Mouse (Mus musculus): ENCODE measurements around the gene Fbxl18. TPM values are rescaled to one million over a fixed set of nuclear protein-coding genes. Genes with fewer than 3 reads are reported as not detected.

Gene Fbxl18
- total RNA-seq (2021) = 1 to 10 TPM; 5.8 to 7.1 TPM
- long read RNA-seq, experiment 1, full-length matches to known transcripts = 1 of 7 reads
- long read RNA-seq, experiment 1, partial matches to known transcripts = 0 of 7 reads
- long read RNA-seq, experiment 1, other reads (novel, unspliced or antisense) = 6 of 7 reads
- long read RNA-seq, experiment 2, full-length matches to known transcripts = 1 of 1 reads
- long read RNA-seq, experiment 2, partial matches to known transcripts = 0 of 1 reads
- long read RNA-seq, experiment 2, other reads (novel, unspliced or antisense) = 0 of 1 reads

GRCm38 (mm10) chr5:142894918-142895613 lies at the start of gene Fbxl18:
Gene Fbxl18, minus strand, starts transcription at chr5:142895421.
- peak; percentile 93 for DNase-seq
- intact Hi-C loops (cut with DNase I; ENCODE audit: low total_unique reads) = no loop called here

- DNase-seq = no peak
- intact Hi-C loops (cut with DNase I; ENCODE audit: low total_unique reads) = no loop called here
Observed at GRCm38 (mm10) chr5:142940393-142940792, 45.2 kb upstream of the Fbxl18 start.

GRCm38 (mm10) chr5:142937956-142938727 lies 42.9 kb upstream of the Fbxl18 start:
- DNase-seq = peak; percentile 59
- intact Hi-C loops (cut with DNase I; ENCODE audit: low total_unique reads) = loop anchor here (2.0 kb wide), 2 partner anchors 97 to 129 kb away; no protein-coding TSS in a partner anchor

GRCm38 (mm10) chr5:142936336-142936719 lies 41.1 kb upstream of the Fbxl18 start:
- peak; percentile 79 for DNase-seq
- intact Hi-C loops (cut with DNase I; ENCODE audit: low total_unique reads) = loop anchor here (2.0 kb wide), 1 partner anchor 130 kb away; no protein-coding TSS in a partner anchor

- intact Hi-C loops (cut with DNase I; ENCODE audit: low total_unique reads) = loop anchor here (2.0 kb wide), 1 partner anchor 131 kb away; no protein-coding TSS in a partner anchor
- peak; percentile 78 for DNase-seq
Observed at GRCm38 (mm10) chr5:142935642-142936335, 40.6 kb upstream of the Fbxl18 start.

- intact Hi-C loops (cut with DNase I; ENCODE audit: low total_unique reads) = loop anchor here (2.0 kb wide), 1 partner anchor 52 kb away; no protein-coding TSS in a partner anchor
Observed at GRCm38 (mm10) chr5:142932731-142933130, 37.5 kb upstream of the Fbxl18 start.

GRCm38 (mm10) chr5:142932084-142932685 lies 37.0 kb upstream of the Fbxl18 start:
- peak; percentile 70 for DNase-seq
- intact Hi-C loops (cut with DNase I; ENCODE audit: low total_unique reads) = loop anchor here (2.0 kb wide), 1 partner anchor 51 kb away; no protein-coding TSS in a partner anchor

More at GRCm38 (mm10) chr5:142932731-142933130, 37.5 kb upstream of the Fbxl18 start:
- DNase-seq = no peak

GRCm38 (mm10) chr5:142931241-142931745 lies 36.1 kb upstream of the Fbxl18 start:
- DNase-seq = no peak
- intact Hi-C loops (cut with DNase I; ENCODE audit: low total_unique reads) = no loop called here

GRCm38 (mm10) chr5:142929400-142929752 lies 34.2 kb upstream of the Fbxl18 start:
- no peak for DNase-seq
- intact Hi-C loops (cut with DNase I; ENCODE audit: low total_unique reads) = no loop called here

- intact Hi-C loops (cut with DNase I; ENCODE audit: low total_unique reads) = no loop called here
- DNase-seq = peak; percentile 84
Observed at GRCm38 (mm10) chr5:142928749-142929399, 33.7 kb upstream of the Fbxl18 start.

- intact Hi-C loops (cut with DNase I; ENCODE audit: low total_unique reads) = no loop called here
- DNase-seq = no peak
Observed at GRCm38 (mm10) chr5:142927341-142927930, 32.2 kb upstream of the Fbxl18 start.

GRCm38 (mm10) chr5:142926940-142927228 lies 31.7 kb upstream of the Fbxl18 start:
- intact Hi-C loops (cut with DNase I; ENCODE audit: low total_unique reads) = no loop called here
- no peak for DNase-seq

GRCm38 (mm10) chr5:142926204-142926939 lies 31.2 kb upstream of the Fbxl18 start:
- intact Hi-C loops (cut with DNase I; ENCODE audit: low total_unique reads) = no loop called here
- DNase-seq = peak; percentile 77

- no peak for DNase-seq
- intact Hi-C loops (cut with DNase I; ENCODE audit: low total_unique reads) = no loop called here
Observed at GRCm38 (mm10) chr5:142924336-142924959, 29.2 kb upstream of the Fbxl18 start.

GRCm38 (mm10) chr5:142923781-142924180 lies 28.6 kb upstream of the Fbxl18 start:
- intact Hi-C loops (cut with DNase I; ENCODE audit: low total_unique reads) = no loop called here
- no peak for DNase-seq

- intact Hi-C loops (cut with DNase I; ENCODE audit: low total_unique reads) = no loop called here
Observed at GRCm38 (mm10) chr5:142922251-142922650, 27.0 kb upstream of the Fbxl18 start.

GRCm38 (mm10) chr5:142921074-142921459 lies 25.8 kb upstream of the Fbxl18 start:
- DNase-seq = no peak
- intact Hi-C loops (cut with DNase I; ENCODE audit: low total_unique reads) = no loop called here

More at GRCm38 (mm10) chr5:142922251-142922650, 27.0 kb upstream of the Fbxl18 start:
- DNase-seq = no peak

All from gastrocnemius, postnatal 14 days (tissue).